Mouse (Mus musculus) C2C12 (cell line): ENCODE results near the gene Cenph.

ENCODE experiments used
- CEBPB ChIP-seq: IDR thresholded peaks from one replicate; pipeline ENCODE4 v1.6.1; 2011; ENCODE audit warnings: low read depth, mild to moderate bottlenecking, control low read depth, moderate library complexity
- CTCF ChIP-seq: IDR thresholded peaks from one replicate; pipeline ENCODE4 v1.5.1; 2011; ENCODE audit not compliant: control insufficient read depth, insufficient read depth, insufficient read length
- FOSL1 ChIP-seq: IDR thresholded peaks from one replicate; pipeline ENCODE4 v1.8.0; 2011; ENCODE audit warnings: mild to moderate bottlenecking, low read length; ENCODE audit not compliant: poor library complexity, insufficient read depth, severe bottlenecking
- MAX ChIP-seq: IDR thresholded peaks from one replicate; pipeline ENCODE4 v1.6.1; 2011; ENCODE audit warnings: mild to moderate bottlenecking, control low read depth
- MYOD1 ChIP-seq: IDR thresholded peaks from one replicate; pipeline ENCODE4 v1.6.1; 2011; ENCODE audit warnings: low read depth; ENCODE audit not compliant: control insufficient read depth, insufficient read length
- MYOG ChIP-seq: IDR thresholded peaks from one replicate; pipeline ENCODE4 v1.6.1; 2011; ENCODE audit not compliant: control insufficient read depth, insufficient read length; ENCODE audit errors: extremely low read depth
- USF1 ChIP-seq: IDR thresholded peaks from one replicate; pipeline ENCODE4 v1.6.1; 2011; ENCODE audit warnings: low read depth, mild to moderate bottlenecking, control low read depth, moderate library complexity

- no peak for TF ChIP-seq CTCF
- TF ChIP-seq USF1: no peak
- no peak for TF ChIP-seq MAX
- no peak for TF ChIP-seq CEBPB
- TF ChIP-seq MYOG: no peak
- no peak for TF ChIP-seq FOSL1
- TF ChIP-seq MYOD1: no peak
These were observed 11.8 kb upstream of the Cenph start for GRCm38 (mm10) chr13:100787316-100788010.
